Mouse (Mus musculus): ENCODE data around the gene Gm37596. TPM values are rescaled to one million over a fixed set of nuclear protein-coding genes. Genes with fewer than 3 reads are reported as not detected.
"Not testable (repeated sequence)": the region's sequence is repeated elsewhere in the genome, so short reads cannot be mapped to it uniquely, and the experiment has no call there.

Gene Gm37596
- total RNA-seq (2021) = not detected
- long read RNA-seq, experiment 1 = 0 reads
- long read RNA-seq, experiment 2 = 0 reads

GRCm38 (mm10) chr3:93692970-93693369 is at the start of gene Gm37596:
Gene Gm37596 (minus strand): TSS chr3:93693070.
- H3K4me3 ChIP-seq; intact Hi-C loops (cut with DNase I); DNase-seq; H3K27ac ChIP-seq: not testable (repeated sequence)

GRCm38 (mm10) chr3:93708969-93709637 is 16.2 kb upstream of the Gm37596 start:
- DNase-seq; H3K27ac ChIP-seq; intact Hi-C loops (cut with DNase I); H3K4me3 ChIP-seq: not testable (repeated sequence)

- H3K27ac ChIP-seq; intact Hi-C loops (cut with DNase I); H3K4me3 ChIP-seq; DNase-seq: not testable (repeated sequence)
These were observed 16.7 kb downstream of the Gm37596 start, which contains the start of gene Tdpoz1 for GRCm38 (mm10) chr3:93676210-93676609. Gene Tdpoz1 (minus strand): TSS chr3:93676310.

GRCm38 (mm10) chr3:93670805-93671503 is 21.9 kb downstream of the Gm37596 start:
- H3K27ac ChIP-seq; H3K4me3 ChIP-seq; DNase-seq; intact Hi-C loops (cut with DNase I): not testable (repeated sequence)

- no peak for TF ChIP-seq CTCF (IDR thresholded peaks at IDR 0.05)
- DNase-seq = no peak
- H3K4me3 ChIP-seq = no peak overlapping the region
- no peak overlapping the region for H3K27ac ChIP-seq
- intact Hi-C loops (cut with DNase I) = no loop called here
These were observed 38.6 kb downstream of the Gm37596 start for GRCm38 (mm10) chr3:93654260-93654659.

GRCm38 (mm10) chr3:93652586-93652985 is 40.3 kb downstream of the Gm37596 start, which contains the start of gene Tdpoz2:
Gene Tdpoz2 (minus strand): TSS chr3:93652686.
- TF ChIP-seq CTCF (IDR thresholded peaks at IDR 0.05) = no peak
- DNase-seq = no peak
- no peak within 1 kb of the TSS for H3K27ac ChIP-seq
- H3K4me3 ChIP-seq = no peak within 1 kb of the TSS
- intact Hi-C loops (cut with DNase I) = no loop called here

Other genes starting within 250 kb of the Gm37596 start
- not detected for gene Tchhl1, start 224.3 kb downstream of the Gm37596 start, total RNA-seq (2021)
- gene S100a11, start 172.6 kb downstream of the Gm37596 start, total RNA-seq (2021) = 10 to 100 TPM; 27.0 to 48.3 TPM
- gene S100a10, start 138.0 kb downstream of the Gm37596 start, total RNA-seq (2021) = 10 to 100 TPM; 29.0 to 61.7 TPM
- gene Tdpoz2, start 40.4 kb downstream of the Gm37596 start, total RNA-seq (2021) = not detected
- gene Tdpoz1, start 16.8 kb downstream of the Gm37596 start, total RNA-seq (2021) = not detected
- gene Gm5773, start 79.9 kb upstream of the Gm37596 start, total RNA-seq (2021) = not detected
- not detected for gene Tdpoz4, start 103.3 kb upstream of the Gm37596 start, total RNA-seq (2021)
- not detected for gene Tdpoz3, start 132.9 kb upstream of the Gm37596 start, total RNA-seq (2021)

Measured in gastrocnemius, adult 2 months (tissue).